Mouse (Mus musculus) intestine, embryonic 15.5 days (tissue): ENCODE results near the gene Dusp1. TPM values are rescaled to one million over a fixed set of nuclear protein-coding genes. Genes with fewer than 3 reads are reported as not detected.

ENCODE experiments used
- ATAC-seq: fragments of 200-750 bp; cut with Nextera tagmentation; 2 replicates; pipeline ENCODE4 v1.8.0; 2017; ENCODE audit warnings: moderate TSS enrichment, moderate library complexity
- H3K27ac ChIP-seq: fragments of 300-500 bp; sonication (generic); 2 replicates; pipeline ENCODE4 v1.5.1; 2015; ENCODE audit warnings: mild to moderate bottlenecking, inconsistent platforms
- H3K27me3 ChIP-seq: fragments of 300-500 bp; sonication (generic); replicated peaks from 2 replicates; pipeline ENCODE4 v1.6.1; 2015; ENCODE audit warnings: inconsistent platforms
- H3K36me3 ChIP-seq: fragments of 300-500 bp; sonication (generic); 2 replicates; pipeline ENCODE4 v1.6.1; 2015; ENCODE audit warnings: inconsistent platforms
- H3K4me1 ChIP-seq: fragments of 300-500 bp; sonication (generic); replicated peaks from 2 replicates; pipeline ENCODE4 v1.6.1; 2015; ENCODE audit warnings: inconsistent platforms
- H3K4me2 ChIP-seq: fragments of 300-500 bp; sonication (generic); replicated peaks from 2 replicates; pipeline ENCODE4 v1.6.1; 2015; ENCODE audit warnings: mild to moderate bottlenecking, inconsistent platforms
- H3K4me3 ChIP-seq: fragments of 300-500 bp; sonication (generic); replicated peaks from 2 replicates; pipeline ENCODE4 v1.5.1; 2015; ENCODE audit warnings: inconsistent platforms
- H3K9ac ChIP-seq: fragments of 300-500 bp; sonication (generic); 2 replicates; pipeline ENCODE4 v1.6.1; 2015; ENCODE audit warnings: inconsistent platforms
- H3K9me3 ChIP-seq: fragments of 300-500 bp; sonication (generic); 2 replicates; pipeline ENCODE4 v1.6.1; 2016; ENCODE audit warnings: inconsistent platforms
- WGBS: fragments of 180-500 bp; shearing (Covaris S2); methylation state at CpG from one replicate; pipeline ENCODE4 v1.1.7; 2015; 5-methylcytosine and 5-hydroxymethylcytosine counted together
- polyA plus RNA-seq: library from polyadenylated mRNA; unstranded; fragments of >200 nt; fragmentation: Nextera tagmentation; extraction: Ambion mirVana; gene quantifications from 2 replicates; pipeline ENCODE4 v1.2.1, GENCODE M21; 2015

The Dusp1 gene
- polyA plus RNA-seq, 1 experiment from 2014 or later: 15.1 TPM

- WGBS: 59% methylated on average over 7 of the region's 7 CpGs
- Histone ChIP-seq H3K36me3 (no peaks in the 10 kb centered on the region), H3K4me3 (no peak overlapping the region), H3K27ac (0 out of 2 replicates have a peak overlapping the region, but pooled peaks have one; percentile 14), H3K9ac (no peak overlapping the region), H3K9me3 (no peaks in the 10 kb centered on the region), H3K4me2 (no peak overlapping the region), H3K27me3 (no peaks in the 10 kb centered on the region), H3K4me1 (peaks cover 15% of the 10 kb centered on the region)
- no peak for ATAC-seq
Measured at GRCm38 (mm10) chr17:26511816-26512774, 49.8 kb downstream of the Dusp1 start.

DNA sequence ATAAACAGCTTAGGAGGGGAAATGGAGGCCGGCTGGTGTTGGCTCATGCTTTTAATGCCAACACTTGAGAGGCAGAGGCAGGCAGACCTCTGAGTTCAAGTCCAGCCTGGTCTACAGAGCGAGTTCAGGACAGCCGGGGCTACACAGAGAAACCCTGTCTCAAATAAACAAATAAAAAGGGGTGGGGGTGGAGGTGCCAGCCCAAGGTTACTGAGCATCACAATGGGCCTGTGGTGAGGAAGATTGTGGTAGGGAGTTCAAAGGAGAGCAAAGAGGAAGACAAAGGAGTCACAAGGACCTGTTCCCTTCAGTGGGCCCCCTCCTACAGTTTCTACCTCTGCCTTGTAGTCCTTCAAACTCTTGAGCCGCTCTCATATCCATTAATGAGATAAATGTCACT is 50.7 kb downstream of the Dusp1 start:
- H3K27ac ChIP-seq: no peak overlapping the region
- H3K4me3 ChIP-seq: no peak overlapping the region
- H3K4me1 ChIP-seq: peaks cover 22% of the 10 kb centered on the region
- no peak overlapping the region for H3K9ac ChIP-seq
- ATAC-seq: no peak
- H3K36me3 ChIP-seq: no peaks in the 10 kb centered on the region
- H3K27me3 ChIP-seq: no peaks in the 10 kb centered on the region
- H3K4me2 ChIP-seq: no peak overlapping the region
- 64% methylated on average over 4 of the region's 4 CpGs for WGBS
- H3K9me3 ChIP-seq: no peaks in the 10 kb centered on the region

DNA sequence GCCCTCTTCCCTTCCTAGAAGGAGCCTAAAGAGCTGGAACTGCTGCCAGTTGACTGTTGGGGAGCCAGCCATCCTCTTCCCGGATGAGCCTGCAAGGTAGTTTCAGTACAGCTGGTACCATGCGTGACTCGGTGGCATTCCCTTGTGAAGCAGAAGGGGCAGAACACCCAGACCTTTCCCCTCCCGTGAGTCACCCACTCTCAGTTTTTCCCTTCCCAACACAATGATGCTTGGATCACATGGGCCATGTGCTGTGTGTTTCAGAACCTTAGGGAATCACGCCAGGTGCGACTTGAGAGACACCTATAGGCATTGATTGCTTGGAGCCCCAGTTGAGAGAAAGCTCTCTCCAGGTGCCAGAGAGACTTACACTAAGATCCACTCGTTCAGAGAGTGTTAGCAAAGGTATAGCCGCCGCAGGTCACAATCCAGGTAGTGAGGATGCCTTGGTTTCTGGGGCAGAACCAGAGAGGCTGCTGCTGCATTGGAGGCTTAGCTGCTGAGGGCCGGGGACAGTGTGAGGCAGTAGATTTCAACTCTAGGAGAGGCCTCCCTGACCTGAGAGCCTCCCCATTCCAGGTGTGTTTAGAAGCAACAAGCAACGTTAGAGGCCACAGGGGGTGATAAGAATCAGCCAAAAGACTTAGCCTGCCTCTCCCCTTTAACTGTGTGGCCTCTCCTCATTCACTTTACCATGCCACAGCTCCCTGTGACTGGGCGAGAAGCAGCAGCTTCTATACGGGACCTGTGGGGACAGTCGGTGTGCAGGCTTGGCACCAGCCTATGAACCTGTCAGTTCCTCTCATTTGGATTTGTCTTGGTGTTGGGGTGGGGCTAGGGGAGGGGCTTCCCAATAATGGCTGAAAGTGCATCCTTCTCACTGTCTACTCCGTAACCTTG is 51.5 kb downstream of the Dusp1 start:
- no peaks in the 10 kb centered on the region for H3K27me3 ChIP-seq
- H3K27ac ChIP-seq: no peak overlapping the region
- no peak overlapping the region for H3K9ac ChIP-seq
- ATAC-seq: no peak
- H3K9me3 ChIP-seq: no peaks in the 10 kb centered on the region
- H3K36me3 ChIP-seq: no peaks in the 10 kb centered on the region
- WGBS: 77% methylated on average over 15 of the region's 15 CpGs
- H3K4me1 ChIP-seq: peaks cover 25% of the 10 kb centered on the region
- no peak overlapping the region for H3K4me2 ChIP-seq
- H3K4me3 ChIP-seq: no peak overlapping the region

- H3K4me2 ChIP-seq: peak overlapping the region; percentile 93
- H3K27ac ChIP-seq: peak overlapping the region; percentile 98
- ATAC-seq: peak; percentile 29
- H3K9me3 ChIP-seq: no peaks in the 10 kb centered on the region
- no peaks in the 10 kb centered on the region for H3K36me3 ChIP-seq
- H3K4me3 ChIP-seq: peak overlapping the region; percentile 67
- H3K27me3 ChIP-seq: no peaks in the 10 kb centered on the region
- H3K4me1 ChIP-seq: peaks cover 30% of the 10 kb centered on the region
- peak overlapping the region; percentile 81 for H3K9ac ChIP-seq
- WGBS: 24% methylated on average over 25 of the region's 25 CpGs
Measured at GRCm38 (mm10) chr17:26508961-26509771, 52.8 kb downstream of the Dusp1 start.

- peak overlapping the region; percentile 67 for H3K4me3 ChIP-seq
- peak; percentile 92 for ATAC-seq
- no peaks in the 10 kb centered on the region for H3K9me3 ChIP-seq
- no peaks in the 10 kb centered on the region for H3K27me3 ChIP-seq
- H3K27ac ChIP-seq: peak overlapping the region; percentile 98
- H3K9ac ChIP-seq: peak overlapping the region; percentile 81
- peaks cover 35% of the 10 kb centered on the region for H3K4me1 ChIP-seq
- H3K36me3 ChIP-seq: no peaks in the 10 kb centered on the region
- under 1% methylated on average over 58 of the region's 58 CpGs for WGBS
- H3K4me2 ChIP-seq: peak overlapping the region; percentile 93
Measured at GRCm38 (mm10) chr17:26508345-26508960, 53.5 kb downstream of the Dusp1 start.

DNA sequence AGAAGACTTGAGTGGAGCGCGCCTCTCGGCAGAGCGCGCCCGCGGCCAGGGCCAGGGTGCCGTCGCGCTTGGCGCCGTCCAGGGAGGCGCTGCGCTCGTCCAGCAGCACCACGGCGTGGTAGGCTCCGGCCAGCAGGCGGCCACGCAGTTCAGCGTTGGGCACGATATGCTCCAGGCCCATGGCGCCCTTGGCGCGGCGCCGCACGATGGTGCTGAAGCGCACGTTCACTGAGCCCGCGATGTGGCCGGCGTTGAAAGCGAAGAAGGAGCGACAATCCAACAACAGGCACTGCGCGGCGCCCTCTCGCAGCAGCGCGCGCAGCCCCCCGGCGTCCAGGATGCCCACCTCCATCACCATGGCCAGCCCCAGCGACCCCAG is 54.0 kb downstream of the Dusp1 start:
- Histone ChIP-seq H3K4me3 (peak overlapping the region; percentile 67), H3K27me3 (no peaks in the 10 kb centered on the region), H3K4me1 (peaks cover 38% of the 10 kb centered on the region), H3K27ac (peak overlapping the region; percentile 98), H3K9ac (peak overlapping the region; percentile 81), H3K4me2 (peak overlapping the region; percentile 93), H3K9me3 (no peaks in the 10 kb centered on the region), H3K36me3 (no peaks in the 10 kb centered on the region)
- WGBS: under 1% methylated on average over 46 of the region's 46 CpGs
- ATAC-seq: peak; percentile 87

- Histone ChIP-seq H3K4me2 (peak overlapping the region; percentile 93), H3K4me3 (peak overlapping the region; percentile 67), H3K27ac (peak overlapping the region; percentile 98), H3K36me3 (no peaks in the 10 kb centered on the region), H3K27me3 (no peaks in the 10 kb centered on the region), H3K9me3 (no peaks in the 10 kb centered on the region), H3K9ac (peak overlapping the region; percentile 81), H3K4me1 (peaks cover 38% of the 10 kb centered on the region)
- no peak for ATAC-seq
- 23% methylated on average over 24 of the region's 24 CpGs for WGBS
Measured at GRCm38 (mm10) chr17:26506997-26507871, 54.7 kb downstream of the Dusp1 start.

GRCm38 (mm10) chr17:26506031-26506641 is 55.8 kb downstream of the Dusp1 start:
- Histone ChIP-seq H3K27me3 (no peaks in the 10 kb centered on the region), H3K36me3 (no peaks in the 10 kb centered on the region), H3K4me3 (peak overlapping the region; percentile 67), H3K9ac (no peak overlapping the region), H3K9me3 (no peaks in the 10 kb centered on the region), H3K4me2 (peak overlapping the region; percentile 93), H3K27ac (no peak overlapping the region), H3K4me1 (peaks cover 31% of the 10 kb centered on the region)
- ATAC-seq: no peak
- WGBS: 83% methylated on average over 14 of the region's 14 CpGs

- Histone ChIP-seq H3K27ac (no peak overlapping the region), H3K4me3 (no peak overlapping the region), H3K9ac (no peak overlapping the region), H3K9me3 (no peaks in the 10 kb centered on the region), H3K4me1 (peaks cover 31% of the 10 kb centered on the region), H3K4me2 (no peak overlapping the region), H3K36me3 (no peaks in the 10 kb centered on the region), H3K27me3 (no peaks in the 10 kb centered on the region)
- 79% methylated on average over 3 of the region's 3 CpGs for WGBS
- ATAC-seq: no peak
Measured at GRCm38 (mm10) chr17:26505181-26505581, 56.7 kb downstream of the Dusp1 start.

GRCm38 (mm10) chr17:26503981-26504671 is 57.8 kb downstream of the Dusp1 start:
- H3K4me3 ChIP-seq: no peak overlapping the region
- 44% methylated on average over 11 of the region's 11 CpGs for WGBS
- no peaks in the 10 kb centered on the region for H3K27me3 ChIP-seq
- no peaks in the 10 kb centered on the region for H3K36me3 ChIP-seq
- ATAC-seq: no peak
- no peak overlapping the region for H3K9ac ChIP-seq
- H3K27ac ChIP-seq: peak overlapping the region; percentile 66
- H3K4me1 ChIP-seq: peaks cover 26% of the 10 kb centered on the region
- H3K4me2 ChIP-seq: peak overlapping the region; percentile 52; the same call in 1 of the 2 replicates
- H3K9me3 ChIP-seq: no peaks in the 10 kb centered on the region
